Mouse (Mus musculus) c-Kit-positive CD71-positive TER-119-positive erythroid progenitor cells, embryonic 14.5 days (primary cell): ENCODE data around the gene Scn2a.
"Not testable (repeated sequence)": the region's sequence is repeated elsewhere in the genome, so short reads cannot be mapped to it uniquely, and the experiment has no call there.

Experiments
- DNase-seq: peaks from one replicate; pipeline ENCODE4 v3.0.0-alpha.2; 2013; ENCODE audit warnings: low spot score

Gene Scn2a

GRCm38 (mm10) chr2:65700246-65700645, 79.7 kb downstream of the Scn2a start:
- no peak for DNase-seq

GRCm38 (mm10) chr2:65701175-65701574, 80.6 kb downstream of the Scn2a start:
- no peak for DNase-seq

- no peak for DNase-seq
These were observed 101.7 kb downstream of the Scn2a start for GRCm38 (mm10) chr2:65722219-65722800.

- DNase-seq = no peak
These were observed 124.8 kb downstream of the Scn2a start for GRCm38 (mm10) chr2:65745400-65745799.

- no peak for DNase-seq
These were observed 161.9 kb downstream of the Scn2a start for GRCm38 (mm10) chr2:65782442-65782841.

GRCm38 (mm10) chr2:65783392-65783791, 162.8 kb downstream of the Scn2a start:
- DNase-seq = no peak

- DNase-seq = peak; percentile 59
These were observed 171.9 kb downstream of the Scn2a start for GRCm38 (mm10) chr2:65792516-65792915.

- no peak for DNase-seq
These were observed 173.0 kb downstream of the Scn2a start for GRCm38 (mm10) chr2:65793593-65793992.

GRCm38 (mm10) chr2:65801054-65801709, 180.6 kb downstream of the Scn2a start:
- peak; percentile 87 for DNase-seq

GRCm38 (mm10) chr2:65806556-65806955, 186.0 kb downstream of the Scn2a start:
- no peak for DNase-seq

GRCm38 (mm10) chr2:65811203-65811602, 190.6 kb downstream of the Scn2a start:
- not testable (repeated sequence) for DNase-seq
